In the genomic region with DNA sequence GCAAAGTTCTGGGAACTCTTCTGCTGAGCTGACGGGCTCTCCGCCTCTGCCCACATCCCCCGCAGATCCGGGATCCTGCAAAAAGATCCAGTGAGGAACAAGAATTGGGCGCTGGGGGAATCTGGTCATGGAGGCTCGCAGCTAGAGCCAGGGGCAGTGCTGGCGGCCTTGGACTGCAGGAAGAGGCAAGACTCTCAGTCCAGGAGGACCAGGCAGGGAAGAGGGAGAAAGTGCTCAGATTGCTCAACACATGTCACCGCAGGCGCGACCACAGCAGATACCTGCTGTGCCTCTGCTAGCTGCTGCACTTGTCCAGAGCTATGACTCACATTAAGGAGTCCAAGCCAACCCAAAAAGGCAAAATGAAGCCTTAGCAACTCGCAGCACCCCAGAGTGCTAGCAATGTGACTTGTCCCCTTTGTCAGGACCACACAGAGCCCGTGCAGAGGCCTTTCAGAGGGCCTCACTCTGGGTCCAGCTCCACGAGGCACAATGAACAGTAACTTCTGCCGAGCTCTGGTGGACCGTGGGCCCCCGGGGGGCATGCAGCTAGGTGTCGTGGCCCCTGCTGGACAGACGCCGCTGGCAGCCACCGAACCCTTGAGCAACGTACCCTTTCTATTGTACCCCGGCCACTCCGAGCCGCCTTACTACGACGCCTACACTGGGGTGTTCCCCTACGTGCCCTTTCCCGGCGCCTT, we compare ENCODE assay signal across 9 mouse cellular contexts. TPM values are rescaled to one million over a fixed set of nuclear protein-coding genes. Genes with fewer than 3 reads are reported as not detected.
A peak's percentile ranks its signal among the peaks of the same experiment; 100 is the strongest.
DNase-seq lines count a peak whose midpoint lies in the region; ATAC-seq and TF ChIP-seq lines count a peak whose summit lies in the region.
"Had no signal": no experiment of that assay in that cellular context is flagged by ENCODE, and none has a peak within 500 bp of the region (broad histone marks: within the 10 kb centered on the region; RNA-seq: fewer than 3 reads in every experiment).

TSS of gene Ascl5 (plus strand) at position 493 of the 701 bp plus-strand sequence.

- H3ac ChIP-seq in C2C12 (ENCODE audit: control insufficient read depth, insufficient read length, low read depth) = no peak within 1 kb of the TSS

- TF ChIP-seq CTCF in gastrocnemius, adult 2 months (IDR thresholded peaks at IDR 0.05) = no peak
- no peak for TF ChIP-seq CTCF in C2C12 (IDR thresholded peaks at IDR 0.05; ENCODE audit: control insufficient read depth, insufficient read depth, insufficient read length)

- DNase-seq in gastrocnemius, adult 2 months = no peak
- no peak for DNase-seq in gastrocnemius, postnatal 4 days (ENCODE audit: low spot score in 2 of 2)
- DNase-seq in lung, postnatal 36 days = peak; percentile 7
- no peak for DNase-seq in ovary, adult 18-20 months (ENCODE audit: low spot score)
- DNase-seq in spleen, postnatal 36 days (ENCODE audit: low spot score in 2 of 2) = no peak
- no peak for DNase-seq in gastrocnemius, postnatal 14 days

- no peaks in the 10 kb centered on the region for H3K79me2 ChIP-seq in C2C12 (ENCODE audit: control insufficient read depth, insufficient read depth)

- no peaks in the 10 kb centered on the region for H3K36me3 ChIP-seq in C2C12 (ENCODE audit: control insufficient read depth, insufficient read depth)

- intact Hi-C loops in gastrocnemius, adult 2 months (cut with DNase I) = loop anchor here (1.0 kb wide), 1 partner anchor 26 kb away; no protein-coding TSS in a partner anchor
- intact Hi-C loops in gastrocnemius, postnatal 14 days (cut with DNase I; ENCODE audit: low total_unique reads) = no loop called here

- H3K27ac ChIP-seq in gastrocnemius, adult 2 months = no peak within 1 kb of the TSS

- peak; percentile 33; the same call in 1 of the 2 replicates for ATAC-seq in granulocyte monocyte progenitor cell, adult 5-6 weeks (replicated peaks; ENCODE audit: poor library complexity, severe bottlenecking)

- H3K27me3 ChIP-seq in C2C12 (ENCODE audit: control insufficient read depth, insufficient read depth, insufficient read length) = no peaks in the 10 kb centered on the region

- H3K79me3 ChIP-seq in C2C12 (ENCODE audit: low read depth) = no peaks in the 10 kb centered on the region

- H3K4me3 ChIP-seq in gastrocnemius, adult 2 months = peak within 1 kb of the TSS; percentile 58
- H3K4me3 ChIP-seq in C2C12 (ENCODE audit: insufficient read depth, poor library complexity, severe bottlenecking) = no peak within 1 kb of the TSS

TF ChIP-seq in C2C12, 6 proteins besides CTCF, POLR2A, EP300 and RAD21:
- no peak for TF ChIP-seq MYOG (IDR thresholded peaks at IDR 0.05; ENCODE audit: control insufficient read depth, extremely low read depth, insufficient read length)
- no peak for TF ChIP-seq FOSL1 (IDR thresholded peaks at IDR 0.05; ENCODE audit: insufficient read depth, low read length, poor library complexity, severe bottlenecking)
- TF ChIP-seq USF1 (IDR thresholded peaks at IDR 0.05; ENCODE audit: low read depth) = no peak
- TF ChIP-seq MYOD1 (IDR thresholded peaks at IDR 0.05; ENCODE audit: control insufficient read depth, insufficient read length, low read depth) = peak; percentile 60
- peak; percentile 90 for TF ChIP-seq CEBPB (IDR thresholded peaks at IDR 0.05; ENCODE audit: low read depth)
- peak; percentile 16 for TF ChIP-seq MAX (IDR thresholded peaks at IDR 0.05)

RNA-seq across cellular contexts. Expression of gene Ascl5, which starts in this region (rescaled TPM):
- total RNA-seq in gastrocnemius, adult 2 months (2021) = not detected
- not detected for total RNA-seq in gastrocnemius, postnatal 4 days (2021)
- not detected for polyA plus RNA-seq in C2C12 (2012; fragmentation: generic; extraction: Trizol)
- not detected in 2 replicates for total RNA-seq in granulocyte monocyte progenitor cell, adult 5-6 weeks (2014; fragmentation: Nextera tagmentation)
- not detected in 2 replicates for total RNA-seq in granulocyte monocyte progenitor cell, adult 5-6 weeks (2017)
- total RNA-seq in gastrocnemius, postnatal 14 days (2021) = not detected
- total RNA-seq: CH12.LX had no signal

Comparison
In these comparisons a context has a peak if more than half of its experiments do, and no peak if none do; other contexts are left out.
1. Peak in ATAC-seq in granulocyte monocyte progenitor cell, adult 5-6 weeks; RNA of the gene not detected or under 1 TPM.